In genomic region chr19:55799411-55799810, GRCm38 (mm10) we compare ENCODE assay signal across 24 mouse cellular contexts.
"Had no signal": no experiment of that assay in that cellular context is flagged by ENCODE, and none has a peak within 500 bp of the region (broad histone marks: within the 10 kb centered on the region; RNA-seq: fewer than 3 reads in every experiment).

No protein-coding gene starts in this region.

- H3K36me3 ChIP-seq: heart, embryonic 13.5 days; heart, embryonic 15.5 days; hindbrain, embryonic 13.5 days; hindbrain, embryonic 15.5 days; kidney, embryonic 15.5 days; liver, embryonic 13.5 days had no signal

- DNase-seq: gastrocnemius, postnatal 14 days; gastrocnemius, postnatal 36 days; heart, adult 11 months; heart, adult 2 months; heart, postnatal 14 days; heart, postnatal 36 days; kidney, adult 11 months; kidney, adult 2 months; kidney, adult 9 months; kidney, postnatal 14 days; kidney, postnatal 36 days; layer of hippocampus, adult 9-11 months; layer of hippocampus, postnatal 36 days; liver; liver, embryonic 13.5 days had no signal

- H3K4me3 ChIP-seq: heart, adult 2 months; heart, embryonic 13.5 days; heart, embryonic 15.5 days; hindbrain, embryonic 13.5 days; hindbrain, embryonic 15.5 days; kidney, embryonic 15.5 days; limb, embryonic 10.5 days; limb, embryonic 12.5 days; liver, embryonic 13.5 days had no signal

- H3K27me3 ChIP-seq: heart, embryonic 13.5 days; heart, embryonic 15.5 days; hindbrain, embryonic 13.5 days; hindbrain, embryonic 15.5 days; kidney, embryonic 15.5 days; limb, embryonic 12.5 days; liver, embryonic 13.5 days had no signal

- H3K4me2 ChIP-seq: heart, embryonic 11.5 days; heart, embryonic 13.5 days; heart, embryonic 15.5 days; hindbrain, embryonic 13.5 days; hindbrain, embryonic 15.5 days; kidney, embryonic 15.5 days; limb, embryonic 12.5 days; liver, embryonic 11.5 days; liver, embryonic 13.5 days had no signal
